Mouse (Mus musculus) spleen, embryonic (tissue): ENCODE results near the gene Ift74.
"Not testable (repeated sequence)": the region's sequence is repeated elsewhere in the genome, so short reads cannot be mapped to it uniquely, and the experiment has no call there.

Source experiments
- CTCF ChIA-PET: fragments of 350-600 bp; sonication (Branson Sonifier 250); formaldehyde crosslinking; loops from one replicate; lab custom pipeline; 2022; lab: Charles Lee

The Ift74 gene

DNA sequence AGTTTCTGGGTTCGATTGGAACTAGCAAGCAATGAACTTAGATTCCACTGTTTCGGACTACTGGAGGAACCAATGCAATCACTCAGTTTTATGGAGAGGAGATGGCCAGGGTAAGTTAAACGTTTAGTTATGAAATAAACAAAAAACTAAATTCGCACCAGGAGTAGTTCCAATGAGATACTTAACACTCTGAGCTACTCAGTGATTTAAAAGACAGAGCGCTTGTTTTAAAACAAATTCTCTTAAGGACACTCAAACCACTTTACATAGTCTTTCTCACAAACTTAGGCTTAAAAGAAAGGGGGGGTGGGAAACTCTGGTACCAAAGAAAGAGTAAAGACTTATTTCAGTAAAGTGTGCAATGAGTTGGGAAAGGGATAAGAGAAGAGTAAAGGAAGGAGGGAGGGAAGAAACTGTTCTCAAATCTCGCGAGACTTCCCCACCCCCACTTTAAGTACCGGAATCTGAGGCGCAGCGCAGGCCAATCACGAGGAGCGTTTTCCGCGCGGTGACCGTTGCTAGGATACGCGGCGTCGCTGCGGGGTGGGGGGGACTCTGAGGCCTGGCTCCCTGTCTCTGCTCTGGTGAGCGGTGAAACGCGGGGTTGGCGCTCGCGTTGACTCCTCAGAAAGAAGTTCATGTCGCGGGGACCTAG lies at the start of gene Ift74:
Ift74 (plus strand) TSS at position 520 of the 655 bp plus-strand sequence.
- CTCF ChIA-PET, result interaction anchor here (1.1 kb wide), 1 partner anchor 12 kb away, joined by 3 read pairs; no protein-coding TSS in a partner anchor

DNA sequence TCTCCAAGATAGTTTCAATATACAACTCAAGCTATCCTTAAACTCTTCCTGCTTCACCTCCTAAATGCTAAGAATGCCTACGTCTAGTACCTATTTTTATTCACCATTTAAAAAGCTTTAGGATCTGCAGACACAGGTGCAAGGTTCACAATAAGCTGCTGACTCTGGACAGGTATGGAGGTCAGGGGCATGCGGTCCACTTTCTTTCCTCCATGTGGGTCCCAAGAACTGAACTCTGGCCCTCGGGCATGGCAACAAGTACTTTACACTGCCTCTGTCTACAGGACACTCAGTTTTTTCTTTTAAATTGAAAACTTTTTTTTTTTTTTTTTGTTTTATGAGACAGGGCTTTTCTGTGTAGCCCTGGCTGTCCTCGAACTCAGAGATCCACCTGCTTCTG lies 41.6 kb upstream of the Ift74 start:
- CTCF ChIA-PET, result interaction anchor here (0.6 kb wide), 1 partner anchor 18 kb away, joined by 5 read pairs; no protein-coding TSS in a partner anchor

DNA sequence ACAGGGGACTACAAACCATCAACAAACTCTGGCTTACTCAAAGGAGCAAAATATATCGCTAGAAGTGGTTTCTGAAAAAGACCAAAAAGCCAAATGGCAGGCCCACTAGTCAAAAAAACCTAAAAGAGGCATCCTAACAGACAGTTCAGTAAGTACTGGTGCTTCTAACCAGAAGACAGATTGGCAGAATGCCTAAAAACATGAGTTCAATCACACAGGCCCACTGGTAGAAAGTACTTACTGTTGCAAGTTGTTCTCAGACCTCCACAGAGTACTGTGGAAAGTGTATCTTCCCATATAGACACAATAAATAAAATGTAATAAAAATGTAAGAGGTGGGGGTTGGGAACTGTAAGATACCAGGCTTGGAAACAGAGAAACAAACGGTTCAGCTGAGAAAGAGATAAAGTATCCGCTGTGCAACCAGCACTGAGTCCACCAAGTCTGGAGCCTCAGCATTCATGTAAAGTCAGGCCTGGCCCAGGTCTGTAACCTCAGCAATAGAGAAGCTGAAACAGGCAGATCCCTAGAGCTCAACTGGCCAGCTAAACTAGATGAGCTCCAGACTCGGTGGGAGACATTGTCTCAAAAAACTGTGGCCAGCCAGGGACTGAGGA lies 22.4 kb upstream of the Ift74 start:
- CTCF ChIA-PET, result no interaction called here

DNA sequence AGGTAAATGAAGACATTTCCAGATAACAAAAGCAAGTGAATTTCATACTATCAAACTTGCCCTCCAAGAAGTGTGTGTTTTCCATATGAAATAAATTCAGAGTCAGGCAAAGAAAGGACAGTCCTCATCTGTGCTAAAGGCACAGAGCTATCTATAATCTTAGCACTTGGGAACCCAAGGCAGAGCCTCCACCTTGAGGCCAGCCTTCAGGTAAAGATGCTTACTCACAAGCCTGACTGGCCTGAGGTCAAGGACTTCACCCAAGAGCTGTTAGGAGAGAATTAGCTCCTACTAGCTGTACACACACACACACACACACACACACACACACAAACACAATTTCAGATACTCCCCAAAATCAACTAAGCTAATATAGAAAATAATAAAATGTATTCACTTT lies 21.6 kb upstream of the Ift74 start:
- CTCF ChIA-PET, result no interaction called here

DNA sequence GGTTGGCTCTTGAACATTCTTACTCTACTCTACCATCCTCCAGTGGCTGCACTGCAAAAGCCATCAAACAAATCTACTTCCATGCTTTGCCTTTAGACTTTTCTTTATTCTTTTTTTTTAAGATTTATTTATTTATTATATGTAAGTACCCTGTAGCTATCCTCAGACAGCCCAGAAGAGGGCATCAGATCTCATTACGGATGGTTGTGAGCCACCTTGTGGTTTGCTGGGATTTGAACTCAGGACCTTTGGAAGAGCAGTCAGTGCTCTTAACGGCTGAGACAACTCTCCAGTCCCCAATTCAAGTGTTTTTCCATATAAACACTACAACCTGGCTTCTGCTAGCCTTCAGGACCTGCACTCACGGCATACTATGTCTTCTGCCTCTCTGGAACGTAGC lies 12.9 kb upstream of the Ift74 start:
- CTCF ChIA-PET, result interaction anchor here (0.9 kb wide), 1 partner anchor 13 kb away, joined by 3 read pairs; the partner anchor contains the start of gene Ift74

DNA sequence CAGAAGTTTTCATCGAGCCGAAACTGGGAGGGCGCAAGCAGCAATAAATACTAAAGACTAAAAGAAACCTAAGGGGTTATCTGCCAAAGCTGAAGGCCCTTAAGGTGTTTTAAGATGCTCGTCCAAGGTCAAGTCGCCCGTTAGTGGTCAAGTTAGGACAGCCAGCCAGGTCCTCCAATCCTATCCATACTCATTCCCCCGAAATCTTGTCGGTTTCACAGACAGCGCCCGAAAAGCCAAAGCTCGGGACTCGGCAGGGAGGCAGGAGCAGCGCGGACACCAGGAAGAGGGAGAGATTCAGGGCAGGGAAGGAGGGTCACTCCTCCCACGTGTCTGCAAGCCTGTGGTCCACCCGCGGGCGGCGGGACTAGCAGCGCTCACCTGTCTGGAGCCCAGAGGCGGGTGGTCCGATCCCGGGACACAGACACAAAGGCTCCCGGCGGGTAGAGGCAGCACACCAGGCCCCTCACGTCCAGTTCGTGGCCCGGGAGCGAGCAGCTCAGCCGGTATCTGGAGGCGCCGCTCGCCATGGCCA lies 11.7 kb upstream of the Ift74 start:
- CTCF ChIA-PET, result interaction anchor here (0.9 kb wide), 1 partner anchor 12 kb away, joined by 3 read pairs; the partner anchor contains the start of gene Ift74

DNA sequence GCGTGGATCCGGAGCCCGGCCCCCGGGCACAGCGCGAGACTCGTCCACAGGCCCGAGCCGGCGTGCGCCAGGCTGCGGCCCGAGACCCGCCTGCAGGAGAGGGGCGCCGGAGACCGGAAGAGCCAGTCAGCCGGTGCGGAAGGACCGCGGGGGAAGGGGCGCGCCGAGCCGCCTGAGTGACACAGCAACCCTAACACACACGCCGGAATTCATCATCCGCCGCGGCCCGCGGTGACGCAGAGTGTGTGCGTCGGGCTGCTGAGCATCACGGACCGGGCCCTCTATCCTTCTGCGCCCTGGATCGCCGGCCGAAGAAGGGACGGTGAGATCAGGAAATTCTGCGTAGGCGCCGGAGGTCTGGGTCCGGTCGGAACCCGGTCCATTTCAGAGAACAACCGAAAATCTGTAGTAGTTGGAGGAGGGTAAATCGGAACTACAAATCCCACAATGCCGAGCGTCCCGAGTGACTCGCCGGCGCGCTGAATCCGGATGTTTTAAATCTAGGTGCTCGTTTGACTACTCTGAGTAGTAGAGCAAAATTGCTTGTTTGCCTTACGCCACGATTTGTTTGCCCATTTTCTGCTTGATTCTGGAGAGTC lies 11.2 kb upstream of the Ift74 start, which contains the start of gene Plaa:
Plaa (minus strand) TSS at position 214 of the 599 bp plus-strand sequence.
- CTCF ChIA-PET, result no interaction called here

DNA sequence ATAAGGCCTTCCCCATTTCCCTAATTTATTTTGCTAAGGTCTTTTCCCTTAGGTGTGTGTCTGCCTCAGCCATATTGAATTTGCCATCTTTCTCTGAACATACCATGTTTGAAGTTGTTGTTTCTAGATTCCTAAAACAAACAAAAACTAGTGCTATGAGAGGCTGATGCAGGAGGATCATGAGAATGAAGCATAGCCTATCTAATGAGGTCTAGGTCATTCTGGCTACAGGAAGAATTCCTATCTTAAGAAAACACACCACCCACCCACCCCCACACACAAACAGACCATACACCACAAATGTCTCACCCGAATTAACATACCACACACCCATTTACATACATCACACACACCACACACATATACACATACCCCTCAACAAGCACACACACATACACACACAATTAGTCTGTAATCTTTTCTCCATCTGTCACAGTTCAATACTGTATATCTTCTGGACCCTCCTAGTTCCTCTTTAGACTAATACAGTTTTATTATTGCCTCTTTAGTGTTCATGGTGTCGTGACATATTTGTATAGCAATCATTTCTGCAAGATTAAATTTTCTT lies 9.8 kb upstream of the Ift74 start:
- CTCF ChIA-PET, result no interaction called here

DNA sequence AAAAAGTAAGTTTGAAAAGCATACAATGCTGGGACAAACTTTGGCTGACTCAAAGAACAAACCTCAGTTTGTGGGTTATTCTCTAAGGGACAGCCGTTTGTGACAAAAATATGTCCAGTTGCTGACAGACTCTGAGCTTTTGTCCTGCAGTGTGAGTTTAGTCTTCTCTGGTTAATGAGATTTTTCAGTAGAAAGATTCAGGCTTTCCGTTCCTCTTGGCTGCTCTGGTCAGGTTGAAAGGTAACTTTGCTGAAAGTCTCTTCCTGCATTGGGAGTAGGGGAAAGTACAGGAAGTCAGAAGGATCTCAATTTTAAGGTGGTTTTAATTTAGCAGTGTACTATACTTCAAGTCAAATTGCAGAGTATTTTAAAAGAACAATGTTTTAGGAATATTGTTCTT lies 8.7 kb upstream of the Ift74 start:
- CTCF ChIA-PET, result interaction anchor here (0.7 kb wide), 1 partner anchor 56 kb away, joined by 3 read pairs; no protein-coding TSS in a partner anchor

DNA sequence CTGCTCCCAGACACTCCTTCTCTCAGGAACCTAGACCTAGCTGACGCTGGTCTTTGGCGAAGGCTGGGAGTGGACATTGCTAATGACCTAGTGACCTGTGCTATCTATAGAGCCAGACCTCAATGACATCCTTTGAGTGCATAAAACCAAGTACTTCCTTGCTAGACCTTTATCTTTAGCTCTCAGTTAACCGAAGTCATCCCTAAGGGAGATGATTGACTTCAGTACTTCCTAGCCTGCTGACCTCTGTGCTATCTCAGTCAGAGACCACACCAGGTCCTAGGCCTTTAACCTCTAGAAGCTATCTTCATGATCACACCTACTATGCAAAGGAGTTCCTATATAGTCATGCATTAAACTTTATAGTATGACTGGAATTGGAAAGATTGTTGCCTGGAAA lies 4.0 kb upstream of the Ift74 start:
- CTCF ChIA-PET, result no interaction called here

DNA sequence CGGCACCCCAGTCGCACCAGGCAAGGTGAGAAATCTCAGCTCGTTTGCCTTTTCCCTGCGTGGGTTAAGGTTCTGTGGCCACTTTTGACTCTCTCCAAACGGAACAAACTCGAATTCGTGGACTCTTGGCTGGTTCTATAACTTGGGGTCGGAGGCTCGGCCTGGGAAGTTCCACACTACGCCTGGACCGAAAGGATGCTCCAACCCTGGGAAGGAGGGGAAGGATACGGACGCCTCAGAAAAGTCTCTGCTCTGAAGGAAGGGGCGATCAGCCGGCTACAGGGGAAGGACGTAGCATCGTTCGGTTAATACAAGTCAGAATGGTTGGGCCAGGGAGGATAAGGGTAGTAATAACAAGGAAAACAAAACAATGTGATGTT lies 326 bp downstream of the Ift74 start:
- CTCF ChIA-PET, result interaction anchor here (1.1 kb wide), 1 partner anchor 13 kb away, joined by 3 read pairs; no protein-coding TSS in a partner anchor

DNA sequence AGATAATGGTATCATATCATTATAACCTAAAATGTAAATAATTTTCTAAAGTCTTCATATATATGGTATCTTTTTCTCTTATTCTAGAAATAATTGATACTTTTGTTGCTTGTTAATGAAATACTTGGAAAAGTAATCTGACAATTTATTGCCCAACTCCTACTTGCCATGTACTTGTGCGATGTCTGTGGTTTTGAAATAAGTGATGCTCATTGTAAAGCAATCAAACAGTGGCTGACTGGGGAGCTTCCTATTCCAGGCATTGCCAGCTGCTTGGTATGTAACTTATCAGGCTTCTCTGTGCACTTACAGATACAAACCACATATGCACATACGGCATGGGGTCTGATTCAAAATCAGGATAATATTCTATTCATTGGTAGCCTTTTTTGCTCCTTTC lies 5.8 kb downstream of the Ift74 start:
- CTCF ChIA-PET, result no interaction called here

DNA sequence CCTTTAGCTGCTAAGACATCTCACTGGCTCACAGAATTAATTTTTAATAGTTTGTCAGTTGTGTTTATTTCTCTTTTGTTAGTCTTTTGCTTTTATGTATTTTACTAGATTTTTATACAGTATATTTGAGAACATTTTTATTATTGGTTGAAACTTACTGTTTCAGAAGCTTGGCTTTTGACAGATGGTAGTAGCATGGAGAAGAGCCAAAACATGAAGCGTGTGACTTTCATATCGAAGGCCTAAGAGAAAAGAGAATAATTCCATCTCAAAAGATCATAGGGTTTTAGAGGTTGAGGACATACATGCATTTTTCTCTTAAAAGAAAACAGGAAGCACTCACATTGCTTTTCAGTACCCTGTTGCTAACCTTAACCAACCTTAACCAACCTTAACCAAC lies 28.9 kb downstream of the Ift74 start:
- CTCF ChIA-PET, result no interaction called here

DNA sequence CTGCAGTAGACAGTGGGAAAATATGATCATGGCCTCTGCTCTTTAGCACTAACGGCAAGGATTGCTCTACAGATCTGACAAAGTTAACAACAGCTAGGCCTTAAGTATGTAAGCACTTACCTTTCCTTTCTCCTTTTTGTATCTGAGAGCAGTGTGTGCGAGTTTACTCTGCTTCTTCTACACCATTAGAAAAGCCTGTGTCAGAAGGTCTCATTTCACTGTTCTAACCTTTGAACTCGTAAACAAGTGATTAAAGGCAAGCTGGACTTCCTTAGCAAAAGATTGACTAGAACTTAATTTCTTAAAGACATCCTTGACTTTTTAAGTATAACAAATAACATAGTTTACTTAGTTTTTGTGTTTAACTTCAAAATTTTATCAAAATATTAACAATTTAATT lies 35.6 kb downstream of the Ift74 start, which contains the start of gene Lrrc19:
Lrrc19 (minus strand) TSS at position 225 of the 400 bp plus-strand sequence.
- CTCF ChIA-PET, result no interaction called here

DNA sequence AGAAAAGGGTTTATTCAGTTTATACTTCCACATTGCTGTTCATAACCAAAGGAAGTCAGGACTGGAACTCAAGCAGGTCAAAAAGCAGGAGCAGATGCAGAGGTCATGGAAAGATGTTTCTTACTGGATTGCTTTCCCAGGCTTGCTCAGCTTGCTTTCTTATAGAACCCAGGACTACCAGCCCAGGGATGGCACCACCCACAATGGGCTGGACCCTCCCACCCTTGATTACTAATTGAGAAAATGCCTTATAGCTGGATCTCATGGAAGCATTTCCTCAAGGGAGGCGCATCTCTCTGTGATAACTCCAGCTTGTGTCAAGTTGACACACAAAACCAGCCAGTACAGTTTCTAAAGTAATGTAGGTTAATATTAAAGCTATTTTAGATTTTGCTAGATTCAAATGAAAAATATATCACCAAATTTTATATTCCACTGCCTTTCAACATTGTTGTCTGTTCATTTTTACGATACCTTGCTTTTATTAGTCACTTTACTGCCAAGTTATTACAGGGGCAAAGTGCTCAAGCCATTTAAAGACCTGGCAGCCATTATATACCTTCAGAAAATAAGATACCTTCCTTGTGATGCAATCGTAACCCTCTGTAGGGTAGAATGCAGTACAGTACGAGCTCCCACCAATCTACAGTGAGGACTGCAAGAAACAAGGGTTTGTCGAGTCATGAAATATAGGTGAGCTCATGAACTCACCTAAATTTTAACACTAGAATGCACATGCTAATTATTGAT lies 36.3 kb downstream of the Ift74 start:
- CTCF ChIA-PET, result not testable (repeated sequence)

DNA sequence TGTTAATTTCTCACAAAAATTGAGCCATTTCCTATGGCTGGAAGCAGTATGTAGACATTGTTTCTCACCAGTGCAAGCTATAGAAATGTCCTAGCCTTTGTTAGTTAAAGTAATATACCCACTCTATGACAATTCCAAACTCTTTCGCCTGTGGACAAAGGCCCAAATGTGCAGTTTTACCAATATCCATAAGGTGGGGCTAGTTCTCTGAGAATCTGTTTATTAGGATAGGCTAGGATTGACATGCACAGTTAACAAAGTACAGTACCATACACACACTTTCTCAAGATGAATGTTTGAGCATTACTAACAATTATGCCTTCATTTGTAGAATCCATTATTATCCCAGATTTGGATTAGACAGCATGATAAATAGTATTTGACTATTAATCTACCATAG lies 55.4 kb downstream of the Ift74 start:
- CTCF ChIA-PET, result no interaction called here

DNA sequence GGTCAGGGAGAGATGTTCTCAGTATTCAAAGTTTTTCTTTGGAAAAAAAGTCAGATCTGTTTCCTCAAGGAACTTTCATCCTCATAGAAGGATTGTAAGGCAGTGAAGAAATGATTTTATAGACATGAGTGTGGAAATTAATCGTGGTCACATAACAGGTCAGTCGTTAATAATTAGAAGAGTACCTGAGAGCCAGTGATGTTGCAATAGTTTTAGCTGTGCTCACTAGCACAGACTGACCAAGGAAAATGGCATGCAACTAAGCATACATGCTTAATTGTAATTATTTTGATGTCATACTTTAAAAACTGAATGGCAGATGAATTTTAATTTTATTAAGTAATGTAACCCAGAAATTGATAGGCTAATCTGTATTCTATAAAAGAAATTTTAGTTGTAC lies 66.4 kb downstream of the Ift74 start:
- CTCF ChIA-PET, result no interaction called here

DNA sequence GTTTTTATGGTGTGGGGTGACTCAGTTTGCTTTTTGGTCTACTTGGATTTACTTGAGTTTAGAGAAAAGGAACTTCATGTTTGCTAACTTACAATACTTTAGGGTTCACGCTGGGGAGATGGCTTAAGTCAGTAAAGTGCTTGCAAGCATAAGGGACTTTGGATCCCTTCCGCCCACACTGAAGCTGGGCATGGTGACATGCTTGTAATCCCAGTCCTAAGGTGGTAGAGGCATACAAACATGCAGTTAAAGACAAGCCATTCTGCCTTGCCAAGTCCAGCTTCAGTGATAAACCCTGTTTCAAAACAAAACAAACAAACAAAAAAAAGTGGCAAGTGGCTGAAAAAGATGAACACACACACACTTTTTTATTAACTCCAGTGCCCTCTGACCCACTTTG lies 66.9 kb downstream of the Ift74 start:
- CTCF ChIA-PET, result no interaction called here

DNA sequence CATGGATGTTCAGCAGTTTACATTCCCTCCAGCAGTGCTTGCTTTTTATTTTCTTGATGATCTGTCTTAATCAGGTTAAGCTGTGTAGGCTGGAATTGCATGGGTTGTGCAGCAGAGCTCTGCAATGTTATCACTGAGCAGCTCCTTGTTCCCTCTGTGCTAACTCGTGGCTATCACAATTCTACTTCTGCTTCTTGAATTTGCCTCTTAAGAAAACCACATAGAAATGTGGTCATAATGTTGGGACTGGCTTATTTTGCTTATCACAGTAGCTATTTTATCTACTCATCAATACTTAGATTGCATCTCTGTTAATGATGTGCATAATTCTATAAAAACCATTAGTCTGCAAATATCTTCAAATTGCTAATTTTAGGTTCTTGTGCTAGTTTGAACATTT lies 67.7 kb downstream of the Ift74 start:
- CTCF ChIA-PET, result no interaction called here

DNA sequence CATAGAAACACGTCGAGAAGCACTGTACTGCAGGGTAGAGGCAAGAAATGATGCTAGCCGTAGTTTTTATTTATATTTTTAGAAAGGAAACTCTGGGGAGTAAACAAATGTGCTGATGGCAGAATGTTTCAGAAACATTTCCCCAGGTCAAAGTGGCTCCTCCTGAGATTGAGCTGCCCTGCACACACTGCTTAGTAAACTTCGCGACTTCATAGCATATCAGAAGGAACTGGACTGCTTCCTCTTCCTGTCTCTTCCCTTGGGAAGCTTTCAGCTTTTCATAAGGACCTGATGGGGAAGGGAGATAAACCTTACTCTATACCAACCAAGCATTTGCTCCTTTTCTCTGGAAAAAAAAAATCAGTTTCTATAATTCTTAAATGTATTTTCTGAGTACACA lies 69.0 kb downstream of the Ift74 start:
- CTCF ChIA-PET, result no interaction called here

DNA sequence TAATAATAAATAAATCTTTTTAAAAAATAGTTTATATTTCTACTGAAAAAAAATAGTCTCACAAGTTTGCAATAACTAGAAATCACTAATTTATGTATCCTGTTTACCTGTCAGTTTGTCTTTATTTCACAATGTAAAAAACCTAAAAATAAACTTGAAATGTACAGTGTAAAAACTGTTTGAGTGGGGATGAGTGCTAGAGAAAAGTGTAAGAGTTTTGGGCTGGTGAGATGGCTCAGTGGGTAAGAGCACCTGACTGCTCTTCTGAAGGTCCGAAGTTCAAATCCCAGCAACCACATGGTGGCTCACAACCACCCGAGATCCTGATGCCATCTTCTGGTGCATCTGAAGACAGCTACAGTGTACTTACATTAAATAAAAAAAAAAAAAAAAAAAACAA lies 75.5 kb downstream of the Ift74 start:
- CTCF ChIA-PET, result not testable (repeated sequence)
